Mouse (Mus musculus) spleen, embryonic (tissue): ENCODE results near the gene Gon7.

ENCODE experiments used
- CTCF ChIA-PET: fragments of 350-600 bp; sonication (Branson Sonifier 250); formaldehyde crosslinking; loops from one replicate; lab custom pipeline; 2022; lab: Charles Lee

Gon7 gene

DNA sequence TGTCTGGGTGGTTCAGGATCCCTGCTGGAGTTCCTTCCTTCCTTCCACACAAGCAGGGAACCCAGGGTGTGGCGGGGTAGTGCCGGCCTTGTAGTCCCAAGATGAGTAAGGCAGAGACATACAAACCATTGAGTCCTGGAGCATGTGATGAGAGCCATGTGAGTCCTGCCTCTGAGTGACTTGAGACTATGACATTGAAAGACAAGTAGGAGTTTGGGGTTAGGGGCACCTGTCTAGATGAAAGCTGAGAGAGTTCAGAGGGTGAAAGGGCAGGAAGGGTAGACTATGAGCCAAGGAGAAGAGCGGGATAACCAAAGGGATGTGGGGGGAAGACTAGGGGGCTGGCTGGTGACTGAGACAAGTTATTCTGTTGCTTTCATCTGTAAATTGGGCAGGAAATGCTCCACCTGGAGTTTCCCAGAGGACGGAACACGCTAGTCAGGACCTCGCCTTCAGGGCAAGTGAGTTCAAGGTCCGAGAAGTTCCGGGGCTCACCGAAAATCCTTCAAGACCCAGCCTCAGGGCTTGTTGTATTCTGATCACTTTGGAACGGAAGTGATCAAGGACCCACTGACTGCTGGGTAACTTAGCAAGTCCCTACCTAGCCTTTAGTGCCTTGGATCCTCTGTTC, 50.7 kb downstream of the Gon7 start:
- CTCF ChIA-PET: no interaction called here

DNA sequence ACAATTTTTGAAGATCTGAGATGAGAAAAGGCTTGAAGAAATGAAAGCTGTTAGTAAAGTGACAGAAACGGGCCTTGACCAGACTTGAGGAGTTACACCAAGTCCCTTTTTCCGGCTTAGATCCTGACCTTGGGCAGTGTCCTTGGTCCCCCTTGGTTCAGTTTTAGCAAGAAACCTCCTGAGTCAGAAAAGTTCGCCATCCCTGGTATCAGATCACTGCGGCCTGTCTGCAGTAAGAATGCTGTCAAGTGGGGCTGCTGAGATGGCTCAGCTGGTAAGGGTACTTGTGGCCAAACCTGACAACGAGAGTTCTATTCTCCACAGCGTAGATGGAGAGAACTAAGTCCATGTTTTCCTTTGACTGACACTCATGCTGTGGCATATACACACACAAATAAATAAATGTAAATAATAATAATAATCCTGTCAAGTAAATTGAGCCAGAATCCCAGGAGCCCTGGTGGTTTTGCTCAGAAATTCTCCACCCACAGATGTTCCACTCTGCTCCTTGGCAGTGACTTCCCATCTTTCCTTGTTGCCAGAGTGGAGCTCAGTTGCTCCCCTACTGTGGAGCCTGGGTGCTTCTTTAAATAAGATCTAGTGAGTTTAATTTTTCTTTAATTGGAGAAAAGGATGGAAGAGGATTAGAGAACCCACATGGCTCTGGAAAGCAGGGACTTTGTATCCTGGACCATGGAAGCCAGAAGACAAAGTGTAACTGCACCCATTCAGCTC, 51.5 kb downstream of the Gon7 start:
- CTCF ChIA-PET: interaction anchor here (0.5 to 0.7 kb wide), 2 partner anchors 46 to 712 kb away, joined by 3 to 6 read pairs; no protein-coding TSS in a partner anchor

DNA sequence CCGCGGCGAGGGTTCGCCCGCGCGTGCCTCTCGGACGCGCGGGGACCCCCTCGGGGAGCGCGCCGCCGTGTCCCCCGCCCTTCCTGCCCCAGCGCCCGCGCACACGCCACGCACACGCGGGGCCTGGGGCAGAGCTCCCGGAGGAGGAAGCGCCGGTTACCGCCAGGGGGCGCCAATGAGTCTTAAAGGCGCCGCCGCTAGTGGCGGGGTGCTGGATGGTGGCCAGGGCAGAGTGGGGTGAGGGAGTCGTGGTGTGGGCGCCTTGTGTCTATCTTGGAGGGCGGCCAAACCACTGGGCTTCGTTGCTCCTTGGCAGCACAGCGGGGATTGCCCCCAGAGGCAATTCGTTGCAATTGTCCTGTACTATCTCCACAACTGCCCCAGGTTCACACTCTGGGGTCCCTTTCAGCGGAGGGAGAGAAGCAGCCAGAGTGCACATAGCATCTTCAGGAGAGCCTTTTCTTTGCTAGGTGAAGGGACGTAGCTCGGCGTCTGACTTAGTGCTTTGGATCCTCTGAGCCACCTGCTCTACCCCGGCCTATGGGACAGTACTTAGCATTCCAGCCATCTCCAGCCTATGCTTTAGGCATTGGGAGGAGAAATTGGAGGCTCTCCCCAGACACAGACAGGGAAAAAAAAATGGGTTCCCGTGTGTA, 52.3 kb downstream of the Gon7 start:
- CTCF ChIA-PET: interaction anchor here (0.5 to 0.7 kb wide), 2 partner anchors 46 to 711 kb away, joined by 3 to 6 read pairs; no protein-coding TSS in a partner anchor

DNA sequence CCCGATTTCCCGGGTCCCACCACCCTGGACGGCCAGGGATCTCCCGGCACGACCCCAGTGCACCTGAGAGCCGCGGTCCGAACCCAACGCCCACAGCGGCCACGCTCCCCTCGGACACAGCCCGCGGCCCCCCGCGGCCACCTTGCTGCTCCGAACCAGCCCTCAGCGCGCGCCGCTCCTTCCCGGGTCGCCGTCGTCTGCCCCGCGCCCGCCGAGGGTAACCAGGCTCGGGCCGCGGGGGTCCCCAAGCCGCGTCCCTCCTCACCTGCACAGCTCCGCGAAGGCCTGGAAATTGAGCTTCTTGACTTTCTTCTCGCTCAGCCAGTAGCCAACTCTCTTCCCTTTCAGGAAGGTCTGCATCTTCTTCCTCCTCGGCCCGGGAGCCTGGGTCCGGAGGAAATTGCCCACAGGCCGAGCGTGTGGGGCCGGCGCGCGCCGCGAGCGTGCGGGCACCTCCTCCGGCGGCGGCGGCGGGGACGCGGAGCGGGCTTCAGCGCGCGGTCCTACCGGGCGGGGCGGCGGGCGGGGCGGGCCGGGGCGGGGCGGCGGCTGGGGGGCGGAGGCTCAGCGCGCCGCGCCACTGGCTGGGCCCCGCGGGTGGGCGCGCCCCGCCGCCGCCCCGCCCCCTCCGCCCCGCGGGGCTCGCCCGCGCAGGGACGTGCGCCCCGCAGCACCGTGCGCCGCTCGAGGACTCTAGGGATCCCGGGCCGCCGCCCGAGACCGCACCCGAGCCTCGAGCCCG, 53.0 kb downstream of the Gon7 start, which contains the start of gene Itpk1:
Gene Itpk1 (minus strand): TSS at position 474 of the 742 bp plus-strand sequence.
- CTCF ChIA-PET: no interaction called here

DNA sequence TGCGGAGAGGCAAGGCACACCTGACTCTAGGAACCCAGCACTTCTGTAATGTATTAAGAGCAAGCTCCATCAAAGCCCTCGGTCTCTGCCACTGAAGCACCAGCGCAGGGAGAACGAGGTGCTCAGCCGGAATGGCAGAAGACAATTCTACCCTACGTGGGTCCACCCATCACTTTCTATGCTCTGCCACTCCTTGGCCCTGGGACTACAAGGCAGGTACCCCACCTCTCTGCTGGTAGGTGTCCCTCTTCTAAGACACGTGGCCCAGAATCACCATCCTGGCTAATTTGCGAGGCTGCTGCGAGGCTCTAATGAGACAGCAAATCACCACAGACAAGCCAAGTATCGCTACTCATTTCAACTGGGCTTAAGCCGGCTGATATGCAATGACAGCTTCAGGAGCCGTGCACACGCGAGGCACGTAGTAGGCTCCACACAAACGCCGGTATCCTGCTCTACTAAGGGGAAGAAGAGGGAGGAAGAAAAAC, 53.6 kb downstream of the Gon7 start:
- CTCF ChIA-PET: interaction anchor here (3.4 kb wide), 1 partner anchor 13 kb away, joined by 24 read pairs; no protein-coding TSS in a partner anchor

DNA sequence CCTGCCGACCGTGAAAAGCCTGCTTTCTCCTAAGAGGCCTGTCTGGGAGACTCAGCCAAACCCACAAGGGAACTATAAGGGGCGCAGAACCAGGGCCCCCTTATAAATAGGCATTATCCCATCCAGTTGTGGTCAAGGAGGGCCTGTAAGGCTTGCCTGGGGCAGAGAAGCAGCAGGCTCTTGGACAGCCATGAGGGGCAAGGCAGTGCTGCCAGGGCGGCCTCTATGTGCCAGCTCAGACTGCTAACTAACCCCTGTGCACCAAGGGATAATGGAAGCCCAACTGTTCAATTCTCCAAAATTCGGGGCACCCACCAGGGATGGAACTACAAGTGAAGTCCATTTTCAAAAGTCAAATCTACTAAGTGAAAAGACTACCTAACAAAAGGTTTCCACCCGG, 54.2 kb downstream of the Gon7 start:
- CTCF ChIA-PET: interaction anchor here (0.7 to 3.4 kb wide), 2 partner anchors 13 to 100 kb away, joined by 5 to 24 read pairs; no protein-coding TSS in a partner anchor
